Mouse (Mus musculus) liver, adult 2 months (tissue): ENCODE measurements at regions not wholly inside any gene's neighbourhood (a gene's known extent, or its start where the extent isn't known, plus 50 kb on each side); places are given as distances from the start of the nearest gene placed in this dataset.
A peak's percentile ranks its signal among the peaks of the same experiment; 100 is the strongest.

Source experiments
- DNase-seq: peaks from one replicate; pipeline ENCODE4 v3.0.0-alpha.2; 2011; ENCODE audit warnings: low read depth, low spot score; ENCODE audit errors: extremely low read depth
- H3K27ac ChIP-seq: fragments of 200-500 bp; replicated peaks from 2 replicates; pipeline ENCODE4 v1.5.1; 2012; ENCODE audit warnings: low read depth, mild to moderate bottlenecking, control low read depth, inconsistent platforms, low read length; ENCODE audit not compliant: insufficient read depth
- H3K27me3 ChIP-seq: fragments of 200-500 bp; 2 replicates; pipeline ENCODE4 v1.6.1; 2012; ENCODE audit warnings: mild to moderate bottlenecking, moderate library complexity, low read length, inconsistent platforms; ENCODE audit not compliant: control insufficient read depth, insufficient read depth
- H3K36me3 ChIP-seq: fragments of 200-500 bp; 2 replicates; pipeline ENCODE4 v1.6.1; 2012; ENCODE audit warnings: low read length, inconsistent platforms; ENCODE audit not compliant: control insufficient read depth, insufficient read depth
- H3K4me1 ChIP-seq: fragments of 200-500 bp; 2 replicates; pipeline ENCODE4 v1.6.1; 2011; ENCODE audit warnings: low read length; ENCODE audit not compliant: control insufficient read depth, insufficient read depth
- H3K4me3 ChIP-seq: fragments of 200-500 bp; 2 replicates; pipeline ENCODE4 v1.5.1; 2011; ENCODE audit warnings: low read depth, mild to moderate bottlenecking, control low read depth, low read length, moderate library complexity; ENCODE audit not compliant: insufficient read depth
- H3K79me2 ChIP-seq: fragments of 200-500 bp; 2 replicates; pipeline ENCODE4 v1.6.1; 2012; ENCODE audit warnings: inconsistent platforms, mild to moderate bottlenecking, low read length, moderate library complexity; ENCODE audit not compliant: control insufficient read depth, insufficient read depth
- H3K9ac ChIP-seq: fragments of 200-500 bp; 2 replicates; pipeline ENCODE4 v1.6.1; 2012; ENCODE audit warnings: low read depth, mild to moderate bottlenecking, control low read depth, inconsistent platforms, low read length
- CTCF ChIP-seq: fragments of 200-500 bp; IDR thresholded peaks from 2 replicates; pipeline ENCODE4 v1.5.1; 2011; ENCODE audit warnings: low read depth, low read length, control low read depth
- POLR2A ChIP-seq: fragments of 200-500 bp; IDR thresholded peaks from 2 replicates; pipeline ENCODE4 v1.6.1; 2011; ENCODE audit warnings: low read length, control low read depth; ENCODE audit not compliant: insufficient read depth; ENCODE audit errors: extremely low read depth
- WGBS: fragments of 180-500 bp; shearing (Covaris S2); methylation state at CpG from one replicate; pipeline ENCODE4 v1.1.7; 2018; 5-methylcytosine and 5-hydroxymethylcytosine counted together

DNA sequence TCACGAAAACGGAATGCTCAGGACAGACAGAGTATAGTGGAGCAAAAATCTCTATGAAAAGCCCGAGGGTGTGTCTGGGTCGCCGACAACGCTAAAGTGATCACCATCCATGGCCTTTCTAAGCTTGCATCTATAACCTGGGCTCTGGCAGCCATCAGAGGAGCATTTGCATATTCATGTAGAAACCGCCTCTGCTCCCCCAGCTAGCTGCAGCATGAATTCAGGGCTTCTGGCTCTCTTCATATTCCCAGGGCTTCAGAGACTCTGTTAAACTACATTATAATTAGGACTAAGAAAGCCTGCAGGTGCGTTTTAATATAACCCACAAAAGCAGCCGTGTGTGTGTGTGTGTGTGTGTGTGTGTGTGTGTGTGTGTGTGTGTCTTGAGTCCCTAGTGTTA is 59.7 kb upstream of the Aldh1b1 start:
- Histone ChIP-seq H3K79me2 (no peaks in the 10 kb centered on the region), H3K9ac (no peak overlapping the region), H3K27me3 (no peaks in the 10 kb centered on the region), H3K4me1 (peaks cover 2% of the 10 kb centered on the region; the same call in 1 of the 2 replicates), H3K4me3 (no peak overlapping the region), H3K36me3 (no peaks in the 10 kb centered on the region), H3K27ac (no peak overlapping the region)
- 84% methylated on average over 9 of the region's 9 CpGs for WGBS
- no peak for DNase-seq
- no peak for TF ChIP-seq POLR2A
- TF ChIP-seq CTCF, result no peak

- Histone ChIP-seq H3K79me2 (no peaks in the 10 kb centered on the region), H3K27me3 (no peaks in the 10 kb centered on the region), H3K4me3 (no peak overlapping the region), H3K4me1 (peaks cover 2% of the 10 kb centered on the region; the same call in 1 of the 2 replicates), H3K9ac (no peak overlapping the region), H3K36me3 (no peaks in the 10 kb centered on the region), H3K27ac (no peak overlapping the region)
- 90% methylated on average over 11 of the region's 11 CpGs for WGBS
- DNase-seq, result no peak
- no peak for TF ChIP-seq CTCF
- no peak for TF ChIP-seq POLR2A
Observed at GRCm38 (mm10) chr4:45738746-45739145, 60.1 kb upstream of the Aldh1b1 start.

DNA sequence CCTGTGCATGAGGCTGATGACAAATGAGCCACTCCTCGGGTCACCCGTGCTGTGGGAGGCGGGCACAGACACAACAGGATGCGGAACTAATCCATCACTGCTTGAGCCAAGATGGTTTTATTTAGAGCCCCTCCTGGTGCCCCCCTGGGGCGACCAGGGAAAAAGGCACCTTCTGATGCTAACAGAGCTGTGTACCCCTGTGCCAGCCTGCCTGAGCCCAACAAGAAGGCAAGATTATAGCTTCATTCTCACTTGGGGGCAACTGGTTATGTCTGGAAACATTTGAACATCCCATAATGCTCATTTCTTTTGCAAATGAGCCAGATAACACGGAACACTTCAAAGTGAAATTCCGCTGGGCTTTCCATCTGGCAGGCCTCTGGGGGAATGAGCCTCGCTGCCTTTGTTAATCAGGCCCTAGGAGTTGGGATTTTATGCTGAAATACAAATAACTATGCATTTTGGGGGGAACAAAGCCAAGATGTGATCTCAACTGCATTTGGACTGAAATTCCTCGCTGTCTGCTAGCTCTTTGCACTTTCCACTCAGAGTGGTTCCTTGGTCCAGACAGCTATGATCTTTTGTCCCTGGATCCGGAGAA is 62.5 kb upstream of the Aldh1b1 start:
- WGBS, result 77% methylated on average over 10 of the region's 10 CpGs
- Histone ChIP-seq H3K9ac (no peak overlapping the region), H3K36me3 (no peaks in the 10 kb centered on the region), H3K27me3 (no peaks in the 10 kb centered on the region), H3K4me3 (no peak overlapping the region), H3K79me2 (no peaks in the 10 kb centered on the region), H3K4me1 (peaks cover 2% of the 10 kb centered on the region; the same call in 1 of the 2 replicates), H3K27ac (no peak overlapping the region)
- TF ChIP-seq CTCF (no peak), POLR2A (no peak)
- no peak for DNase-seq

DNA sequence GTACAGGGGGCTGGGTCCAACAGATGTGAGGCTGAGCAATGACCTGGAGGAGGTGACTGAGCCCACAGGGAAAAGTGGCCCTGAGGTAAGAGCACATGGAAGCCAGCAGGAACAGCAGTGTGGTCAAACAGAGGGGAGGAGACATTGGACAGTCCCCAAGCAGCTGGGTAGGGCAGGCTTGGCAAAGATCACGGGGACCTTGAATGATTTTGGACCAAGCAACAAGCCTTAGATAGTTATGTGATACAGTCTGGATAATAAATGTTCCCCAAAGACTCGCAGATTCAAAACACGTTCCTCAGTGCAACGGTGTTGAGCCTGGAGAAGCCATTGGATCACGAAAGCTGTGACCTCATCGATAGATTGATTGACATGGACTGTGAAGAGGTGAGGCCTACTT is 64.8 kb upstream of the Aldh1b1 start:
- H3K4me3 ChIP-seq, result no peak overlapping the region
- DNase-seq, result peak; percentile 41

DNA sequence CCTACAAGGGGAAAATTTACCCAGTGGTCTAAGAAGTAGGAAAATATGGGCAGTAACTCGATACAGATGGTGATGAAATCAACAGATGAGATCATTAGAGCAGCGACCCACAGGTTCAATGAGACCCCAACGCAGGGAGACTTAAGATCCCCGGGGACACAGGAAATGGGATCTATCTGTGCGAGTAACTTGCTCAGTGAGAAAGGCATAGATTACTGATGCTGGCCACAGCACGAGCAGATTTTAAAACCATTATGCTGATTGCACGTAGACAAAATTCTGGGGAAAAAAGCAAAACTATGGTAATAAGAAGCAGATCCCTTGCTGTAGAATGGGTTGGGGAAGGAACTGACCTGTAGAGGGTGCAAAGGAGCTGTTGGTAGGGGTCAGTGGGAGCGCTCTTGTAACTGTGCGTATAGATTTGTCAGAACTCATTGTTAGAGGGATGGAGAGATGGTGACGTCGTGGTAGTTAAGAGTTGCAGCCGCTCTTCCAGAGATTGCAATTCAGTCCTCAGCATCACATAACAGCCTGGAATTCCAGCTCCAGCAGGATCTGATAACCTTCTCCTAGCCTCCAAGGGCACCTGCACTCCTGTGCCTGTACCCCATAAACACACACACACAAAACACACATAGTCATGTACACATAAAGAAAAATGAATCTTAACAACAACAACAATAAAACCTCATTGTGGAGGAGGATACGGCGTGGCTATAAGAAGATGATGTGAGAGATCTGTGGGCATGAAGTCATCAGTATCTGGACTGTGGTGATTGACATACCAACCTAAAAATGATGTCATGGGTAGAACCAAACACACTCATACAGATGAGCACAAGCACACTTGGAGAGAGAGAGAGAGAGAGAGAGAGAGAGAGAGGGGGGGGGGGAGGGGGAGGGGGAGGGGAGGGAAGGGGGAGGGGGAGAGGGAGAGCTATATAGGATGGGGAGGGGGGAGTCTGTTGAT is 67.7 kb upstream of the Aldh1b1 start:
- TF ChIP-seq CTCF, result peak; percentile 32; the same call in 1 of the 2 replicates
- TF ChIP-seq POLR2A, result no peak
- WGBS, result 45% methylated on average over 14 of the region's 14 CpGs

More for the DNA sequence above, 64.8 kb upstream of the Aldh1b1 start:
- no peaks in the 10 kb centered on the region for H3K36me3 ChIP-seq
- H3K4me1 ChIP-seq, result peaks cover 4% of the 10 kb centered on the region
- 85% methylated on average over 6 of the region's 6 CpGs for WGBS
- TF ChIP-seq POLR2A, result no peak
- TF ChIP-seq CTCF, result no peak
- H3K27me3 ChIP-seq, result no peaks in the 10 kb centered on the region
- no peaks in the 10 kb centered on the region for H3K79me2 ChIP-seq
- H3K9ac ChIP-seq, result no peak overlapping the region
- no peak overlapping the region for H3K27ac ChIP-seq

DNA sequence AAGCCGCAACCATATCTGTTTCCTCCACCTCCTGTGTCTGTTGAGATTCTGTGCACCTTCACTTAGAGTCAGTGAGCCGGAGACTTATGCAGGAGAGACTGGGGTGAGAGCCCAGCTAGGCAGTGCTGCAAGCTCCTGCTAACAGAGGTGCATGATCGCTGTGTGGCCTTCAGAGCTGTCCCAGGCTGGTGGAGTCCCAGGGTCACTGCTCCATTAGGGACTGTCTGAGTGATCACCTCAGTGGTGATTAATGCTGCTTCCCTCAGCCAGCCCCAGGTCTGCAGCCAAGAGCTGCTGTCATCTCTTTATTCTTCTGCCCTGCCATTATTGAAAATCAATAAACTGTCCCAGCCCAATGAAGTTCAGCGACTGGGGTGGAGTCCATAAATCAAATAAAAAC is 69.0 kb upstream of the Aldh1b1 start:
- WGBS, result 34% methylated on average over 4 of the region's 4 CpGs
- no peaks in the 10 kb centered on the region for H3K79me2 ChIP-seq
- H3K27ac ChIP-seq, result no peak overlapping the region
- no peak overlapping the region for H3K4me3 ChIP-seq
- peak; percentile 88 for DNase-seq
- no peak overlapping the region for H3K9ac ChIP-seq
- H3K4me1 ChIP-seq, result peaks cover 4% of the 10 kb centered on the region
- H3K27me3 ChIP-seq, result no peaks in the 10 kb centered on the region
- H3K36me3 ChIP-seq, result no peaks in the 10 kb centered on the region
- TF ChIP-seq POLR2A (no peak), CTCF (no peak)

More for the DNA sequence above, 67.7 kb upstream of the Aldh1b1 start:
- Histone ChIP-seq H3K79me2 (no peaks in the 10 kb centered on the region), H3K4me1 (peaks cover 4% of the 10 kb centered on the region), H3K9ac (no peak overlapping the region), H3K36me3 (no peaks in the 10 kb centered on the region), H3K27ac (no peak overlapping the region), H3K4me3 (no peak overlapping the region), H3K27me3 (no peaks in the 10 kb centered on the region)
- DNase-seq, result peak; percentile 23
